Mouse (Mus musculus) heart, postnatal 0 days (tissue): Measurements from ENCODE around the gene Cdk2. TPM values are rescaled to one million over a fixed set of nuclear protein-coding genes. Genes with fewer than 3 reads are reported as not detected.

ENCODE experiments used
- ATAC-seq: fragments of 200-750 bp; cut with Nextera tagmentation; 2 replicates; pipeline ENCODE4 v1.8.0; 2017; ENCODE audit warnings: low read depth, moderate number of reproducible peaks, moderate library complexity; ENCODE audit not compliant: insufficient read depth
- DNase-seq: peaks from one replicate; pipeline ENCODE4 v3.0.0-alpha.2; 2016; ENCODE audit warnings: low spot score
- H3K27ac ChIP-seq: fragments of 300-500 bp; sonication (generic); 2 replicates; pipeline ENCODE4 v1.5.1; 2014; ENCODE audit warnings: low read depth, mild to moderate bottlenecking
- H3K27me3 ChIP-seq: fragments of 300-500 bp; sonication (generic); 2 replicates; pipeline ENCODE4 v1.6.1; 2014; ENCODE audit warnings: low read length, mixed read lengths; ENCODE audit not compliant: control insufficient read depth, insufficient read depth
- H3K36me3 ChIP-seq: fragments of 300-500 bp; sonication (generic); replicated peaks from 2 replicates; pipeline ENCODE4 v1.6.1; 2014; ENCODE audit warnings: low read length, mixed read lengths; ENCODE audit not compliant: control insufficient read depth, insufficient read depth
- H3K4me1 ChIP-seq: fragments of 300-500 bp; sonication (generic); 2 replicates; pipeline ENCODE4 v1.6.1; 2014; ENCODE audit warnings: antibody characterized with exemption; ENCODE audit not compliant: control insufficient read depth, insufficient read depth
- H3K4me2 ChIP-seq: fragments of 300-500 bp; sonication (generic); 2 replicates; pipeline ENCODE4 v1.6.1; 2014; ENCODE audit warnings: low read depth, mild to moderate bottlenecking, low read length, moderate library complexity
- H3K4me3 ChIP-seq: fragments of 300-500 bp; sonication (generic); 2 replicates; pipeline ENCODE4 v1.5.1; 2014; ENCODE audit warnings: low read depth, low read length
- H3K9ac ChIP-seq: fragments of 300-500 bp; sonication (generic); replicated peaks from 2 replicates; pipeline ENCODE4 v1.6.1; 2014; ENCODE audit warnings: low read depth, low read length, mixed read lengths
- H3K9me3 ChIP-seq: fragments of 300-500 bp; sonication (generic); replicated peaks from 2 replicates; pipeline ENCODE4 v1.6.1; 2016; ENCODE audit warnings: low read length; ENCODE audit not compliant: control insufficient read depth
- CTCF ChIP-seq: IDR thresholded peaks from 2 replicates; pipeline ENCODE4 v1.5.1; 2016; ENCODE audit warnings: antibody characterized with exemption, control low read depth, low read depth
- EP300 ChIP-seq: IDR thresholded peaks from 2 replicates; pipeline ENCODE4 v1.6.1; 2016; ENCODE audit warnings: antibody characterized with exemption, low read depth
- WGBS: fragments of 180-500 bp; shearing (Covaris S2); extraction: QIAGEN DNeasy Blood & Tissue Kit; methylation state at CpG from one replicate; pipeline ENCODE4 v1.1.7; 2014; 5-methylcytosine and 5-hydroxymethylcytosine counted together
- polyA plus RNA-seq: library from polyadenylated mRNA; unstranded; fragments of >200 nt; fragmentation: Nextera tagmentation; extraction: Ambion mirVana; gene quantifications from 2 replicates; pipeline ENCODE4 v1.2.1, GENCODE M21; 2015
- total RNA-seq: library from RNA; depleted of rRNA; stranded (reverse); fragments of >200 nt; gene quantifications from 2 replicates; pipeline ENCODE4 v1.2.3, GENCODE M21; 2014; ENCODE audit warnings: low replicate concordance; rRNA removed

The Cdk2 gene
- total and polyA plus RNA-seq, 2 experiments from 2014 or later, result 50.9 to 71.8 TPM

DNA sequence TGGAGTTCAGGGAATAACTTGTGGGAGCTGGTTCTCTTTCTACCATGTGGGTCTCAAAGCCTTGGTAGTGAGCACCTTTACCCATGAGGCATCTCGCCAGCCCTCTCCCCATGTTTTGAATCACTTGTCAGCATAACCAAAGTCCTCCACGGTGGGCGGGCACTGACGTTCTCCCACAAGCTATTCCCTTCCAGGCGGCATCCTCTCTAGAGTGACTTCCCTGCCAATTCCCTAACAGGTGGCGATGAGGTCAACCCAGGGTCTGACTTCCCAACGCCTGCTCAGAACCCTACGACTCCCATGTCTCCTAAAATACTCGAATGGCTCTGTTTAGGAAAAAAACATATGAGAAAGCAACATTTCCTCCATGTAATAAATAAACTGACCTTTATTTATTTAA lies 47.0 kb downstream of the Cdk2 start:
- Histone ChIP-seq H3K9ac (no peak overlapping the region), H3K9me3 (no peaks in the 10 kb centered on the region), H3K27me3 (no peaks in the 10 kb centered on the region), H3K27ac (no peak overlapping the region), H3K4me2 (no peak overlapping the region), H3K36me3 (no peaks in the 10 kb centered on the region), H3K4me3 (no peak overlapping the region), H3K4me1 (no peaks in the 10 kb centered on the region)
- DNase-seq (no peak), ATAC-seq (no peak)
- TF ChIP-seq CTCF (no peak), EP300 (no peak)
- 44% methylated on average over 9 of the region's 9 CpGs for WGBS

GRCm38 (mm10) chr10:128656731-128657130 lies 48.1 kb downstream of the Cdk2 start:
- DNase-seq (no peak), ATAC-seq (no peak)
- TF ChIP-seq EP300, result no peak
- no peak for TF ChIP-seq CTCF
- no peak overlapping the region for H3K4me3 ChIP-seq
- WGBS, result 87% methylated on average over 1 of the region's 1 CpGs
- no peak overlapping the region for H3K27ac ChIP-seq
- H3K9me3 ChIP-seq, result no peaks in the 10 kb centered on the region
- H3K36me3 ChIP-seq, result no peaks in the 10 kb centered on the region
- no peaks in the 10 kb centered on the region for H3K27me3 ChIP-seq
- H3K9ac ChIP-seq, result no peak overlapping the region
- H3K4me2 ChIP-seq, result no peak overlapping the region
- no peaks in the 10 kb centered on the region for H3K4me1 ChIP-seq

GRCm38 (mm10) chr10:128655254-128655653 lies 49.6 kb downstream of the Cdk2 start:
- ATAC-seq, result no peak
- H3K4me1 ChIP-seq, result no peaks in the 10 kb centered on the region
- WGBS, result 41% methylated on average over 3 of the region's 3 CpGs
- no peaks in the 10 kb centered on the region for H3K27me3 ChIP-seq
- no peak overlapping the region for H3K27ac ChIP-seq
- no peak overlapping the region for H3K4me2 ChIP-seq
- no peaks in the 10 kb centered on the region for H3K9me3 ChIP-seq
- TF ChIP-seq EP300, result no peak
- TF ChIP-seq CTCF, result no peak
- H3K36me3 ChIP-seq, result no peaks in the 10 kb centered on the region
- H3K9ac ChIP-seq, result no peak overlapping the region
- H3K4me3 ChIP-seq, result no peak overlapping the region
- DNase-seq, result no peak

- Histone ChIP-seq H3K9me3 (no peaks in the 10 kb centered on the region), H3K27ac (no peak overlapping the region), H3K27me3 (no peaks in the 10 kb centered on the region), H3K4me3 (no peak overlapping the region), H3K4me1 (no peaks in the 10 kb centered on the region), H3K9ac (no peak overlapping the region), H3K4me2 (no peak overlapping the region), H3K36me3 (no peaks in the 10 kb centered on the region)
- no peak for DNase-seq
- WGBS, result 71% methylated on average over 4 of the region's 4 CpGs
- ATAC-seq, result no peak
- TF ChIP-seq CTCF (no peak), EP300 (no peak)
Observed at GRCm38 (mm10) chr10:128653866-128654265, 51.0 kb downstream of the Cdk2 start.

Other genes with a start within 250 kb of the Cdk2 start
- 40.8 and 42.1 TPM in 2 replicates for gene Smarcc2, start 245.8 kb downstream of the Cdk2 start, total RNA-seq
- gene Smarcc2, start 245.8 kb downstream of the Cdk2 start, polyA plus RNA-seq, result 31.9 and 32.9 TPM in 2 replicates
- gene Myl6, start 210.9 kb downstream of the Cdk2 start, total RNA-seq, result 606 and 830 TPM in 2 replicates
- gene Myl6, start 210.9 kb downstream of the Cdk2 start, polyA plus RNA-seq, result 791 and 823 TPM in 2 replicates
- 3.2 and 4.8 TPM in 2 replicates for gene Myl6b, start 206.3 kb downstream of the Cdk2 start, total RNA-seq
- 4.6 and 4.9 TPM in 2 replicates for gene Myl6b, start 206.3 kb downstream of the Cdk2 start, polyA plus RNA-seq
- gene Esyt1, start 179.2 kb downstream of the Cdk2 start, total RNA-seq, result 38.2 and 41.5 TPM in 2 replicates
- gene Esyt1, start 179.2 kb downstream of the Cdk2 start, polyA plus RNA-seq, result 12.6 and 13.0 TPM in 2 replicates
- 13.8 and 24.4 TPM in 2 replicates for gene Zc3h10, start 157.3 kb downstream of the Cdk2 start, total RNA-seq
- 6.1 and 8.1 TPM in 2 replicates for gene Zc3h10, start 157.3 kb downstream of the Cdk2 start, polyA plus RNA-seq
- gene Rpl41, start 155.7 kb downstream of the Cdk2 start, total RNA-seq, result 577 and 617 TPM in 2 replicates
- gene Rpl41, start 155.7 kb downstream of the Cdk2 start, polyA plus RNA-seq, result 2,108 and 2,189 TPM in 2 replicates
- gene Pa2g4, start 139.0 kb downstream of the Cdk2 start, total RNA-seq, result 50.2 and 58.2 TPM in 2 replicates
- gene Pa2g4, start 139.0 kb downstream of the Cdk2 start, polyA plus RNA-seq, result 72.4 and 74.3 TPM in 2 replicates
- 6.9 and 10.6 TPM in 2 replicates for gene Erbb3, start 115.4 kb downstream of the Cdk2 start, total RNA-seq
- gene Erbb3, start 115.4 kb downstream of the Cdk2 start, polyA plus RNA-seq, result 3.0 and 3.1 TPM in 2 replicates
- gene Rps26, start 78.3 kb downstream of the Cdk2 start, total RNA-seq, result 1,086 and 1,110 TPM in 2 replicates
- 341 and 360 TPM in 2 replicates for gene Rps26, start 78.3 kb downstream of the Cdk2 start, polyA plus RNA-seq
- 0.11 and 1.4 TPM in 2 replicates for gene Ikzf4, start 59.0 kb downstream of the Cdk2 start, total RNA-seq
- 0.52 and 0.59 TPM in 2 replicates for gene Ikzf4, start 59.0 kb downstream of the Cdk2 start, polyA plus RNA-seq
- 17.2 and 21.4 TPM in 2 replicates for gene Suox, start 31.0 kb downstream of the Cdk2 start, total RNA-seq
- gene Suox, start 31.0 kb downstream of the Cdk2 start, polyA plus RNA-seq, result 11.9 and 12.5 TPM in 2 replicates
- 68.1 and 75.3 TPM in 2 replicates for gene Rab5b, start 8.8 kb downstream of the Cdk2 start, total RNA-seq
- 51.2 and 54.8 TPM in 2 replicates for gene Rab5b, start 8.8 kb downstream of the Cdk2 start, polyA plus RNA-seq
- 7.7 and 23.2 TPM in 2 replicates for gene Pmel, start 836 bp downstream of the Cdk2 start, total RNA-seq
- gene Pmel, start 836 bp downstream of the Cdk2 start, polyA plus RNA-seq, result 2.0 and 3.0 TPM in 2 replicates
- gene Dgka, start 39.8 kb upstream of the Cdk2 start, total RNA-seq, result 4.8 and 6.8 TPM in 2 replicates
- gene Dgka, start 39.8 kb upstream of the Cdk2 start, polyA plus RNA-seq, result 4.8 and 5.2 TPM in 2 replicates
- 37.1 and 49.2 TPM in 2 replicates for gene Pym1, start 42.9 kb upstream of the Cdk2 start, total RNA-seq
- gene Pym1, start 42.9 kb upstream of the Cdk2 start, polyA plus RNA-seq, result 13.7 and 16.5 TPM in 2 replicates
- gene Mmp19, start 85.9 kb upstream of the Cdk2 start, total RNA-seq, result 5.1 and 9.0 TPM in 2 replicates
- gene Mmp19, start 85.9 kb upstream of the Cdk2 start, polyA plus RNA-seq, result 1.00 and 1.5 TPM in 2 replicates
- 28.6 and 29.7 TPM in 2 replicates for gene Dnajc14, start 99.0 kb upstream of the Cdk2 start, total RNA-seq
- gene Dnajc14, start 99.0 kb upstream of the Cdk2 start, polyA plus RNA-seq, result 27.6 and 29.8 TPM in 2 replicates
- 17.9 and 24.4 TPM in 2 replicates for gene Tmem198b, start 99.3 kb upstream of the Cdk2 start, total RNA-seq
- 11.1 and 11.6 TPM in 2 replicates for gene Tmem198b, start 99.3 kb upstream of the Cdk2 start, polyA plus RNA-seq
- gene Sarnp, start 112.3 kb upstream of the Cdk2 start, total RNA-seq, result 19.4 and 20.0 TPM in 2 replicates
- 135 and 141 TPM in 2 replicates for gene Sarnp, start 112.3 kb upstream of the Cdk2 start, polyA plus RNA-seq
- 27.6 and 32.1 TPM in 2 replicates for gene Ormdl2, start 116.6 kb upstream of the Cdk2 start, total RNA-seq
- gene Ormdl2, start 116.6 kb upstream of the Cdk2 start, polyA plus RNA-seq, result 20.2 and 26.7 TPM in 2 replicates
- gene Gdf11, start 186.7 kb upstream of the Cdk2 start, total RNA-seq, result 1.6 and 6.7 TPM in 2 replicates
- gene Gdf11, start 186.7 kb upstream of the Cdk2 start, polyA plus RNA-seq, result 1.5 and 1.7 TPM in 2 replicates
- 32.9 and 72.6 TPM in 2 replicates for gene Cd63, start 196.0 kb upstream of the Cdk2 start, total RNA-seq
- 381 and 398 TPM in 2 replicates for gene Cd63, start 196.0 kb upstream of the Cdk2 start, polyA plus RNA-seq
- 7.6 and 14.3 TPM in 2 replicates for gene Rdh5, start 217.9 kb upstream of the Cdk2 start, total RNA-seq
- 9.3 and 11.1 TPM in 2 replicates for gene Rdh5, start 217.9 kb upstream of the Cdk2 start, polyA plus RNA-seq
- 121 and 130 TPM in 2 replicates for gene Bloc1s1, start 219.0 kb upstream of the Cdk2 start, total RNA-seq
- gene Bloc1s1, start 219.0 kb upstream of the Cdk2 start, polyA plus RNA-seq, result 292 and 295 TPM in 2 replicates
- 22.3 and 41.4 TPM in 2 replicates for gene Itga7, start 228.8 kb upstream of the Cdk2 start, total RNA-seq
- gene Itga7, start 228.8 kb upstream of the Cdk2 start, polyA plus RNA-seq, result 18.5 and 22.7 TPM in 2 replicates